Mouse (Mus musculus): ENCODE results near the gene Lrrc71.

The Lrrc71 gene

GRCm38 (mm10) chr3:87763202-87763601 is 14.8 kb upstream of the Lrrc71 start:
- no peak for DNase-seq

DNA sequence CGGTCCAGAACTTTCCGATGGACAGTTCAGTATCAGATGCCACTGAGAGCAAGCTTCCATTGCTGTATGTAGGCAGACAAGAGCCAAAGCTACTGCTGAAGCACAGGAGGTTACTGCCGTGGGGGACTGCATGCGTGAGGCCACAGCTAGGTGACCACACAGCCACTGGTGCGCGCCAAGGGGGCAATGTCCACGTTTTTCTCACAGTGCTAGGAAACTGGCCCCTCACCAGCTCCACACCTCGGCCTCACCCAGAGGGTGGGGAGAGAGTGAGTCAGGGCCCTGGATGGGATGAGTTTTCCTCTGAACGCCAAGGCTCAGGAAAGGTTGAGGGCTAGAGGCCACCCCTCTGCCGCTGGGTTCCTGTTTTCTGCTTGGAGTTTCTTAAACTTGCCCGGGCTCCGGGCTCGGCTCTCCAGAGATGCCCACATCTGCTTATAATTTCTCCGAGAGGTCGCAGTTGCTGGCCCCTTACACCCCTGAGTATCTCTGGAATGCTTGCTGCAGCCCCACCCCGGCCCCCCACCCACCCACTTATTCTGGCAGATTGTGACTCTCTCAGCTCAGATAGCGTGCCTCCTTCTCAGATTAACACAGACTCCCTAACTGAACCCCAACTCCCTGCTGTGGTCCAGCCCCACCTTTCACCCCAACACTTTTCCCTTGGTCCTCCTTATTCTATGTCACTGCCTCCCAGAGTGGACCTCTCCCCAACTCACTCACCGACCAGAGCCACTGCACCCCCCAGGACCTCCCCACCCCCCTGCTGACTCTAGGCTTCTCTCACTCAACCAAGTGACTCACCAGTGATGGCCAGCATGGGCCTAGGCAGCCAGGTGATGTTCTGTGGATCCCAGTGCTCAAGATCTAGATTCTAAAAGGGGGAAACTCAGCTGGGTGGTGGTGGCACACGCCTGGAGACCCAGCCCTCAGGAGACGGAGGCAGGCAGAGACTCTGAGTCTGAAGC is 13.3 kb upstream of the Lrrc71 start:
- no peak for DNase-seq

DNA sequence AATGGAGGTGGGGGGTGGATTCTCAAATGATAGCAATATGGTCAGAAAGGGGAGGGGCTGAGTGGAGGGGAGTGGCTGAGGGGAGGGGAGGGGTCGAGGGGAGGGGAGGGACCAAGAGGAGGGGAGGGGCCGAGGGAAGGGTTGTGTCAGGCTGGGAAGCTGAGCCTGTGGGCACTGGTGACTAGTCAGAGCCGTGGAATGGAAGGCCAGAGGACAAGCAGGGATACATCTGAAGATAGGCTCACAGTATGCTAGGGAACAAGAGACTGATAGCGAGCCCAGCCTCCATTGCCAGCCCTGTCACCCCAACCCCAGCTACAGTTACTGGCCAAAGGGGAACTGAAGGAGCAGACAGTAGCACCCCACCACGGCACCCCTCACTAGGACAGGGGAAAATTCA is 10.2 kb upstream of the Lrrc71 start:
- DNase-seq, result no peak

DNA sequence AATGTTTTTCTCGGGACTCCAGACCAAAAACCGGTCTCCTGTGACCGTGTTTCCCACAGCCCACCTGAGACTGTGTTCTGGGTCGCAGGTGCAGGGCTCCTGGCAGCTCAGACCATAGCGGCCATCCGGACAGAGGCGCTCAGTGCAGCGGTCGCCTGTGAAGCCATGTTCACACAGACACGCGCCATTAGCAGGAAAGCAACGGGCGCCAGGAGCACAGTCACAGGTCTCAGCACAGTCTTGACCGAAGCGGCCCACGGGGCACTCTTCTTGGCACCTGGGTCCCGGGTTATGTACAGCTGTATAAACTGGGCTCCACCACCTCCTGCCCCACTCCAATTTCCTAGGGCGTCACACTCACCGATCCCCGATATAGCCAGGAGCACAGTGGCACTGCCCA is 8.1 kb upstream of the Lrrc71 start:
- no peak for DNase-seq

GRCm38 (mm10) chr3:87755964-87756363 is 7.5 kb upstream of the Lrrc71 start:
- peak; percentile 87 to 89 for DNase-seq

DNA sequence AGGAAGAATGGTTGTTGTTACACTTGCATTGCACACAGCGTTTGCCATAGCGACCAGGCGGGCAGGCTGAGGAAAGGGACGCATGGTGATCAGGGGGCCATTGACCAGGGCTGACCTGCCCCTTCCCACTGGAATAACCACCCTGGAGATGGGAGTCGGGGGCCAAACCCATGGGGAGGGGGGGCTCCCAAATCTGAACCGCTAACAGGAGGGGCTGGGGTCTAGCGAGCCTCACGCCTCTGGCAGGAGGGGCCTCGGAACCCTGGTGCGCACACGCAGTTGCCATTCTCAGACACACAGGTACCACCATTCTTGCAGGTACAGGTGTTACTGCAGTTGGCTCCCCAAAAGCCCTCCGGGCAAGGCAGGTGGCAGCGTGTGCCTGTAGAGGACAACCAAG is 5.4 kb upstream of the Lrrc71 start:
- no peak for DNase-seq

- DNase-seq, result no peak
These were observed 4.1 kb upstream of the Lrrc71 start for GRCm38 (mm10) chr3:87752567-87752966.

DNA sequence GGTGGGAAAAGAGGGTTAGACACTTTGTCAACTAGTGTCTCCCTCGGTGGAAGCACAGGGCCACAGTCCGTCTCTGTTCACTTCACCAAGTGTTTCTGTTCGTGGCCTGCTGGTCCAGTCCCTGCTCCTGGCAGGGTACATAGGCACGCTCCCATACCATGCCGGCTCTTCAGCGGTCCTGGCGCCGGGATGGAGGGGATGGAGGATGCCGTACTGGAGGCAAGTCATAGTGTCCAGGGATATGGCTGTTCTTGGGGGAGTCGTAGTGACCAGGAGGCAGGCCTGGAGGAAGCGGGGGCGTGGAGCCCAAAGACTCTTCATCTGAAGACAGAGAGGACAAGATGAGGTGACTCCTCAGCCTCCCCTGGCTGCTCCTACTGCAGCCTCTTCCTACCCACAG is 1.6 kb upstream of the Lrrc71 start:
- no peak for DNase-seq

DNA sequence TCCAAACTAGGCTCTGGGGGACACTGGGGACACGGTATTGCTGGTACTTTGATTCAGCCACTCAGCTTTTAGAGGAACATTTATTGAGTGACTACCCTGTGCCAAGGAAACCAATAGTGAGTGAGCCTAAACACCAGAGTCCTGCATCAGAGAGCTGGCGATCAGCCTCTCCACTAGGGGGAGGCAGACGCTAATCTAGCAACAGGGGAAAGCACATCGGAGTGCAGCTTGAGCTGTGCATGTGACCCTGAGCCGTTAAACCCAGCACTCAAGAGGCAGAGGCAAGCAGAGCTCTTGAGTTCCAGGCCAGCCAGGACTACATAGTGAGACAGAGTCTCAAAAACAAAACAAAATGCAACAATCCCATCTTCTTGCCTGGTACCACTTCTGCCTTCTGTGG is 611 bp upstream of the Lrrc71 start:
- peak; percentile 19 to 20 for DNase-seq

- no peak for DNase-seq
These were observed 3.3 kb downstream of the Lrrc71 start for GRCm38 (mm10) chr3:87745036-87745659.

DNA sequence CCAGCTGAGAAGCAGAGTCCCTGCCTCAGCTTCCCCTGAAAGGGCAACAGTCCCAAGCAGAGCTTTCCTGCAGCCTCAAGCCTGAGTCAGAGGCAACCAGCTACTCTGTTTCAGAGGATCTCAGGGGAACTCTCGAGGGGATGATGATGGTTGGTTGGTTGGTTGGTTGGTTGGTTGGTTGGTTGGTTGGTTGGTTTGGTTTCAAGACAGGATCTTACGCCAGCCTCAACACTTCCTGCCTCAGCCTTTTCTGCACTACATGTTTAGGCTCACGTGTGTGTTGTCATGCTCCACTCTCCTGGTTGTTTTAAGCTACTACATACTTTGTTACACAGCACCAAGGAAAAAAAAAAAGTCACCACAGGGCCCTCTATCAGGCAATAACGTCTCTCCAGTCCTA is 4.5 kb downstream of the Lrrc71 start:
- DNase-seq, result no peak

- no peak for DNase-seq
These were observed 5.7 kb downstream of the Lrrc71 start for GRCm38 (mm10) chr3:87742735-87743134.

GRCm38 (mm10) chr3:87742013-87742412 is 6.4 kb downstream of the Lrrc71 start:
- no peak for DNase-seq

- DNase-seq, result no peak
These were observed 9.5 kb downstream of the Lrrc71 start for GRCm38 (mm10) chr3:87738906-87739305.

- DNase-seq, result no peak
These were observed 13.1 kb downstream of the Lrrc71 start for GRCm38 (mm10) chr3:87735335-87735734.

DNA sequence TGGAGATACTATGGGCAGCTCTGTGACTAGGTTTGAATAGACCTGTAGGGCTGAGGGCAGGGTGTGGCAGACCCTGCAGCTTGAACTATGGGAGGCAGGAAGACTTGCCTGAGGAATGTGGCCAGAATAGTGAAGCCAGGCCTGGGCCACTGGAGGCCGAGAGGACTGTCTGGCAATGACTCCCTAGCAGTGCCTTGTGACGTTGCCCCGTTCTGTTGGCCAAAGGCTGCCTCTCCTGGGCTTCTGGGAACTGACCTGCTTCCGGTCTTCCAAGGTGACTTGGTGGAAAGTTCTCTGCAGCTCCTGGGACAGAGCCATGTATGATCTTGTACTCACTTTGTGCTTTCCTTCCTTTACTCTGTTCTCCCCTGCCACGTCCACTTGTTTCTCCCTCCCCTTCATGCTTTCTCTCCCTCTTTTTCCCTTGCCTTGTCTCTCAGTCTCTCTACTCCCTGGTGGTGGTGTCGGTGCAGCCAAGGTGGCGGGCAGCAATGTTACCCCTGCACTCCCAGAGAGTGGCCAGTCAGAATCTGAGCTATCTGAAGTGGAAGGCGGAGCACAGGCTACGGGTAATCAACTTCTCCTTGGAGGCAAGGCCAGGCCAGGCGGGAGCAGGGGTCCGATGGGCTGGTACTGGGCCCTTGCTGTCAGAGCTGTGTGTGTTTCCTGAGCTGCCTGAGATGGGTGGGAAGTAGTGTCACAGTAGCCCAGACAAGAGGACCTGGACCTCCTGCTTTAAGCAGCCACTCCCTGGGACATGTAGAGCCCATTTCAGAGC is 14.3 kb downstream of the Lrrc71 start:
- DNase-seq, result no peak

- DNase-seq, result no peak
These were observed 15.3 kb downstream of the Lrrc71 start for GRCm38 (mm10) chr3:87733098-87733497.

DNA sequence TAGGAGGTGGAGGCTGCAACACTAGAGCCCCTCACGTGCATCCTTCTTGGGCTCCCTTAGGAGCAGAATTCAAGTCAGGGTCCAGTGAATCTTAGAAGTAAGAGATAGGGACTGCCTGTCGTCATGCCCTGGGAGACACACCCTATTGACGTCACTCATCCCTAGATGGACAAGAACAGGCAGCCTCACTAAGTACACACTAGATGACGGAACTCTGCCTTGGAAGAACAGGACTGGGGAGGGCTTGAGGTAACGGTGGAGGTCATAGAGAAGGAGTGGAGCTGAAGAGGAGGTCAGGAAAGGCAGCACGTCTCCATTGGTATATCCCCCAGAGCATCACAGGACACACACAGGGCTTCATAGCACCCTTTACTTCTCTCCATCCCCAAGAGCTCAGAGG is 19.7 kb downstream of the Lrrc71 start:
- DNase-seq, result no peak

DNA sequence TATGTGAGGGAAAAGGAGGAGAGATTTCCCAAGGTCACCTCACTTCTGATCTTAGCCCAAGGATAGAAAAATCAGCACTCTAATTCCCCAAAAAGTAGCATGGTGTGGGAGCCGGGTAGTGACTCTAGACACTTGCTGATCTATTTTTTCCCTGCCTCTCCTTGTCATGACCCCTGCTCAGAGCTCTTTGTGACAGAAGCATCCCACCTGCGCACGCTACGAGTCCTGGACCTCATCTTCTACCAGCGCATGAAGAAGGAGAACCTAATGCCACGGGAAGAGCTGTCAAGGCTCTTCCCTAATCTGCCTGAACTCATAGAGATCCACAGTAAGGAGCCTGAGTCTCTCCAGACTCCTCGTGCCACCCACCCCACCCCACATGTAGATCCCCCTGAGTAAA is 22.2 kb downstream of the Lrrc71 start:
- DNase-seq, result no peak

- DNase-seq, result no peak
These were observed 22.8 kb downstream of the Lrrc71 start for GRCm38 (mm10) chr3:87725396-87726160.

GRCm38 (mm10) chr3:87724556-87724955 is 23.9 kb downstream of the Lrrc71 start:
- no peak for DNase-seq

- no peak for DNase-seq
These were observed 29.9 kb downstream of the Lrrc71 start for GRCm38 (mm10) chr3:87718525-87718924.
